Mouse (Mus musculus): Measurements from ENCODE around the gene Fgf2.

GRCm38 (mm10) chr3:37387310-37387709, 39.2 kb downstream of the Fgf2 start:
- no peak for TF ChIP-seq CTCF (IDR thresholded peaks at IDR 0.05; ENCODE audit: low read depth)
- TF ChIP-seq EP300 (IDR thresholded peaks at IDR 0.05; ENCODE audit: low read depth): no peak
